Mouse (Mus musculus) ES-Bruce4 (cell line): Measurements from ENCODE around the gene Rimkla. TPM values are rescaled to one million over a fixed set of nuclear protein-coding genes. Genes with fewer than 3 reads are reported as not detected.

Source experiments
- H3K27ac ChIP-seq: 2 replicates; pipeline ENCODE4 v1.5.1; 2012; ENCODE audit warnings: low read length, inconsistent platforms; ENCODE audit not compliant: insufficient read depth
- H3K27me3 ChIP-seq: 2 replicates; pipeline ENCODE4 v1.6.1; 2012; ENCODE audit warnings: mild to moderate bottlenecking, low read length, inconsistent platforms; ENCODE audit not compliant: control insufficient read depth, poor library complexity, insufficient read depth, severe bottlenecking
- H3K36me3 ChIP-seq: 2 replicates; pipeline ENCODE4 v1.6.1; 2012; ENCODE audit warnings: inconsistent platforms, mild to moderate bottlenecking, low read length, moderate library complexity; ENCODE audit not compliant: control insufficient read depth, poor library complexity, insufficient read depth, severe bottlenecking
- H3K4me1 ChIP-seq: one replicate; pipeline ENCODE4 v1.8.1; 2011; ENCODE audit warnings: low read length; ENCODE audit not compliant: control insufficient read depth, insufficient read depth
- H3K4me3 ChIP-seq: 2 replicates; pipeline ENCODE4 v1.5.1; 2011; ENCODE audit warnings: low read depth, mild to moderate bottlenecking, low read length
- H3K9ac ChIP-seq: 2 replicates; pipeline ENCODE4 v1.6.1; 2012; ENCODE audit warnings: low read depth, mild to moderate bottlenecking, inconsistent platforms; ENCODE audit not compliant: poor library complexity, severe bottlenecking
- H3K9me3 ChIP-seq: replicated peaks from 2 replicates; pipeline ENCODE4 v1.6.1; 2012; ENCODE audit warnings: mild to moderate bottlenecking, low read length, inconsistent platforms; ENCODE audit not compliant: control insufficient read depth, poor library complexity, insufficient read depth, severe bottlenecking
- CTCF ChIP-seq: IDR thresholded peaks from one replicate; pipeline ENCODE4 v1.8.1; 2011; ENCODE audit warnings: low read depth, low read length
- EP300 ChIP-seq: IDR thresholded peaks from 2 replicates; pipeline ENCODE4 v1.6.1; 2011; ENCODE audit warnings: low read depth, low read length; ENCODE audit not compliant: insufficient read depth
- POLR2A ChIP-seq: IDR thresholded peaks from one replicate; pipeline ENCODE4 v1.8.1; 2011; ENCODE audit warnings: low read length; ENCODE audit not compliant: insufficient read depth
- polyA plus RNA-seq: library from polyadenylated mRNA; stranded (reverse); fragments of >200 nt; gene quantifications from 2 replicates; pipeline ENCODE4 v1.2.4, GENCODE M21; 2011; ENCODE audit warnings: low read depth; ENCODE audit not compliant: missing spikeins, insufficient read depth, insufficient read length

The Rimkla gene
- polyA plus RNA-seq, 1 experiment, result 5.5 TPM

DNA sequence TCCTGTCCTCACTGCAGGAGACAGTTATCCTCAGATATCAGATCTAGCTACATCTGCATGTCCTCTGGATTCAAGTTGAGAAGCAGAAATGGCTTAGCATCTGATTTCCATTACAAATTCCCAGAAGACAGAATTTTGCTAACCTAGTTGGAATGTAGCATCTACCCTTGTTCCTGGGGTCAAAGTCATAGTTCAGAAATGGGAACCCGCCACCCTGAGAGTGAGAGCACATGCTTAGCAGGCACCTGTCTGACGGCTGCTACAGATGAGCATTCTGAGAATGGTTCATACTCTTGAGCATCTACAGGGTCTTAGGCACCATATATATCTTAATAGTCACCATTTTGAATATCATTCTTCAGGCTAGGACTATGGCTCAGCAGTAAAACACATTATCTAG is 54.5 kb downstream of the Rimkla start:
- no peak for TF ChIP-seq EP300
- no peak for TF ChIP-seq CTCF
- TF ChIP-seq POLR2A, result no peak
- no peak overlapping the region for H3K4me3 ChIP-seq
- H3K36me3 ChIP-seq, result no peaks in the 10 kb centered on the region
- no peak overlapping the region for H3K9ac ChIP-seq
- H3K9me3 ChIP-seq, result peaks cover 7% of the 10 kb centered on the region; the same call in 1 of the 2 replicates
- peaks cover 2% of the 10 kb centered on the region for H3K4me1 ChIP-seq
- no peak overlapping the region for H3K27ac ChIP-seq
- no peaks in the 10 kb centered on the region for H3K27me3 ChIP-seq

DNA sequence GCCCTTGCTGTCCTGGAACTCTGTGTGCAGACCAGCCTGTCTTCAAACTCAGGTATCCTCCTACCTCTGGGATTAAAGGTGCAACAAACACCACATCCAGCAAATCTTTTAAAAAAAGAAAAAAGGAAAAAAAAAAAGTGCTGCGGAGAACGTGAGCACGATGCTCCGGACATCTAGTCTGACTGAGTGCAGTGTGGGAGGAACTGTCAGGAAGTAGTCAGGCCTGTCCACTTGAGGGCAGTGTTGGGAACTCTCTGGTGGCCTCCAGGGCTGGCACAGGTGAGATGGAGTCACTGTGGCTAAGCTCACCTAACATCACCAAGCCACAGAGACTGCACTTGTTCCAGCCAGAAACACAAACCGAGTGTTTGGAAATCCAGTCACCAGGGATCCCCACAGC is 61.8 kb downstream of the Rimkla start:
- no peaks in the 10 kb centered on the region for H3K27me3 ChIP-seq
- H3K4me1 ChIP-seq, result no peaks in the 10 kb centered on the region
- no peaks in the 10 kb centered on the region for H3K36me3 ChIP-seq
- no peak overlapping the region for H3K4me3 ChIP-seq
- no peak overlapping the region for H3K27ac ChIP-seq
- H3K9me3 ChIP-seq, result peaks cover 5% of the 10 kb centered on the region; the same call in 1 of the 2 replicates
- no peak overlapping the region for H3K9ac ChIP-seq
- peak; percentile 93 for TF ChIP-seq CTCF
- TF ChIP-seq POLR2A, result no peak
- no peak for TF ChIP-seq EP300

DNA sequence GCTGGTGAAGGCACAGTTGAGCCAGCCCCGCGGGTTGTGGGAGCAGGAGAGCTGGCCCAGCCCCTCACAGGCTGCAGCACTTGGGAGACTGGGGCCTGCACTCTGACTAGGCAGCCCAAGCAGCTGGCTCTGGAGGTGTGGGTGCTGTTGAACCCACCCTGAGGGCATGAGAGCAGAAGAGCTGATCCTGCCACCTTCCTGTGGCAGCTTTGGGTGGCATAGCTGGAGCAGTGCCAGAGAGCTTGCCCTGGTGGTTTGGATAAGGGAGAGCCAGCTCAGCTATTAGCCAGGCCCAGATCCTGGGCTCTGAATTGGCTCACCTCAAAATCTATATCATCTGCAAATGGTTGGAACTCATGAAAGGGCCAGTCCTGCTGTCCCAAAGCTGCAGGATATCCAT is 64.7 kb downstream of the Rimkla start:
- TF ChIP-seq POLR2A (no peak), CTCF (no peak), EP300 (no peak)
- no peaks in the 10 kb centered on the region for H3K9me3 ChIP-seq
- no peaks in the 10 kb centered on the region for H3K27me3 ChIP-seq
- no peak overlapping the region for H3K9ac ChIP-seq
- no peak overlapping the region for H3K27ac ChIP-seq
- no peaks in the 10 kb centered on the region for H3K4me1 ChIP-seq
- H3K4me3 ChIP-seq, result no peak overlapping the region
- no peaks in the 10 kb centered on the region for H3K36me3 ChIP-seq

GRCm38 (mm10) chr4:119425601-119426000 is 66.8 kb downstream of the Rimkla start:
- Histone ChIP-seq H3K9me3 (no peaks in the 10 kb centered on the region), H3K36me3 (no peaks in the 10 kb centered on the region), H3K27me3 (no peaks in the 10 kb centered on the region), H3K27ac (no peak overlapping the region), H3K4me3 (no peak overlapping the region), H3K9ac (no peak overlapping the region), H3K4me1 (peaks cover 2% of the 10 kb centered on the region)
- TF ChIP-seq CTCF (no peak), EP300 (no peak), POLR2A (no peak)

DNA sequence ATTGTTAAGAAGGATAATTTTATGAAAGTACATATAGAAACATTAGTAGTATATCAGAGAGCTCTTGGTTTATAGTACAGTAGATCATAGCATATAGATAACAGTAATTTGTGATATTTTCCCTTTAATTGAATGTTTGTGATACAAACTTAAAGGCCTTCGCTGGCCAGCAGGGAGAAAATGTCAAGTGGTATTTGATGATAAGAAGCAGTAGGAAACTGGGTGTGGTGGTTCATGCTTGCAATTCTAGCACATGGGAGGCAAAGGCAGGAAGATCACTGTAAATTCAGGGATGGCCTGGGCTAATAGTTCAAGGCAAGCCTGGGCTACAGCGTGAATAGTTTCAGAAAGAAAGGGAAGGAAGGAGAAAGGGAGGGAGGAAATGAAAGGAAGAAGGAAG is 67.4 kb downstream of the Rimkla start:
- H3K4me1 ChIP-seq, result peaks cover 2% of the 10 kb centered on the region
- no peaks in the 10 kb centered on the region for H3K9me3 ChIP-seq
- H3K27ac ChIP-seq, result no peak overlapping the region
- no peak overlapping the region for H3K9ac ChIP-seq
- no peak for TF ChIP-seq POLR2A
- no peak for TF ChIP-seq CTCF
- no peak for TF ChIP-seq EP300
- H3K36me3 ChIP-seq, result no peaks in the 10 kb centered on the region
- no peaks in the 10 kb centered on the region for H3K27me3 ChIP-seq
- no peak overlapping the region for H3K4me3 ChIP-seq

- Histone ChIP-seq H3K27me3 (no peaks in the 10 kb centered on the region), H3K4me3 (peak within 1 kb of the TSS; percentile 94), H3K9me3 (no peaks in the 10 kb centered on the region), H3K36me3 (peaks cover 2% of the 10 kb centered on the region; the same call in 1 of the 2 replicates), H3K27ac (peak within 1 kb of the TSS; percentile 81), H3K9ac (peak within 1 kb of the TSS; percentile 94), H3K4me1 (peaks cover 2% of the 10 kb centered on the region)
- TF ChIP-seq POLR2A (peak; percentile 46), CTCF (no peak), EP300 (0 out of 2 replicates have a peak, but pooled peaks have one; percentile 67)
Measured at GRCm38 (mm10) chr4:119422294-119422964, 70.0 kb downstream of the Rimkla start, which contains the start of the genes Ppcs and Zmynd12. Gene Ppcs, minus strand, starts transcription at chr4:119422420. Gene Zmynd12, plus strand, starts transcription at chr4:119422814.
